Mouse (Mus musculus): Measurements from ENCODE around the gene Zdhhc19.

- TF ChIP-seq ZNF384 (IDR thresholded peaks at IDR 0.05; ENCODE audit: low read depth, low read length): no peak
- no peak for TF ChIP-seq CHD2 (IDR thresholded peaks at IDR 0.05; ENCODE audit: low read depth, low read length)
Observed at GRCm38 (mm10) chr16:32541338-32542179, 45.5 kb downstream of the Zdhhc19 start.
